Mouse (Mus musculus) E14TG2a.4 (cell line): ENCODE data around the gene Cnmd.

ENCODE experiments used
- H3K27me3 ChIP-seq: 2 replicates; pipeline ENCODE4 v1.6.1; 2014; ENCODE audit warnings: low read length, control low read depth; ENCODE audit not compliant: insufficient read depth
- H3K36me3 ChIP-seq: 2 replicates; pipeline ENCODE4 v1.6.1; 2014; ENCODE audit warnings: low read length, control low read depth; ENCODE audit not compliant: insufficient read depth
- H3K4me1 ChIP-seq: replicated peaks from 2 replicates; pipeline ENCODE4 v1.6.1; 2014; ENCODE audit warnings: low read depth, low read length, control low read depth
- H3K4me3 ChIP-seq: replicated peaks from 2 replicates; pipeline ENCODE4 v1.5.1; 2014; ENCODE audit warnings: mild to moderate bottlenecking, low read length
- H3K9me3 ChIP-seq: 2 replicates; pipeline ENCODE4 v1.6.1; 2014; ENCODE audit warnings: low read length, control low read depth
- CTCF ChIP-seq: conservative IDR thresholded peaks from 2 replicates; pipeline ENCODE4 v1.5.1; 2014; ENCODE audit warnings: low read length
- NANOG ChIP-seq: IDR thresholded peaks from 2 replicates; pipeline ENCODE4 v1.6.1; 2014; ENCODE audit warnings: borderline replicate concordance, low read length, mixed read lengths
- POU5F1 ChIP-seq: IDR thresholded peaks from 2 replicates; pipeline ENCODE4 v1.6.1; 2014; ENCODE audit warnings: low read length, borderline replicate concordance

The Cnmd gene

DNA sequence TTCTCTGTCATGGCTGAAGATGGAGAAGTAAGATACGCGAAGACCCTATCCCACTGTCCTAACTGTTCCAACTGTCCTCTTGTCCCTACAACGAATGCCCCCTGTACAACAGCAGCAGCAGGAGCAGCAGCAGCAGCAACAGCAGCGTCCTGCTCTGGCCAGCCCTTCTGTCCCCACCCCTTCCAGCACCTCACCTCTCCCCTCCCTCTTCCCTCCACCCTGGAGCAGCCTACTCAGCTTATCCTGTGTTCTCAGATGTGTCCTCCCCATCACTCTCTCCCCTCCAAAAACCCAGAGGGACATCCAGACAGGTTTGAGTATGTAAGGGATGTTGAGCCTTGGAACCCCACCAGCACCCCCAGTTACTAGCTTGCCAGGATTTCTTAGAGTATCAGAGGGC is at the start of gene Cnmd:
Gene Cnmd, minus strand, starts transcription at position 170 of the 400 bp plus-strand sequence.
- H3K4me1 ChIP-seq: peaks cover 8% of the 10 kb centered on the region
- no peaks in the 10 kb centered on the region for H3K9me3 ChIP-seq
- peaks cover 43% of the 10 kb centered on the region for H3K27me3 ChIP-seq
- no peaks in the 10 kb centered on the region for H3K36me3 ChIP-seq
- TF ChIP-seq NANOG (no peak), POU5F1 (no peak), CTCF (no peak)
- peak within 1 kb of the TSS; percentile 71 for H3K4me3 ChIP-seq

DNA sequence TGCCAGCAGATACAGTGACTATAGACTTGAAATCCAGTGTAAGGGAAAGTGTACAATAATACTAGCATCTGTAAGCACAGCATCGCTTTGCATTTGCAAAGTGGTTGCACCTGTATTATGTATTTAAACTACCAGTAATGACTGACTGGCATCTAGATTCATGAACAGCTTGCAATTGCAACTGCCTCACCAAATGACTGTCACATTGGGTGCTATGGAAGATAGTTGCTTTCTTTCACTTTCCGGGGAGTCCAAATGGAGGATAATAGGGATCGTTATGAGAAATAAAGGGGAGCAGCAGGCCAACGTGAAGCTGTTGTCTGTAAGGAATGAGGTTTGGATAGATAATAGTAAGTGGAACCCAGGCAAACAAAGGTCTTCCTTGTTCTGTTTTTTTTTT is 49.3 kb upstream of the Cnmd start:
- Histone ChIP-seq H3K4me1 (no peaks in the 10 kb centered on the region), H3K4me3 (no peak overlapping the region), H3K9me3 (peaks cover 14% of the 10 kb centered on the region), H3K36me3 (no peaks in the 10 kb centered on the region), H3K27me3 (peaks cover 13% of the 10 kb centered on the region)
- no peak for TF ChIP-seq CTCF
- TF ChIP-seq POU5F1: no peak
- no peak for TF ChIP-seq NANOG

DNA sequence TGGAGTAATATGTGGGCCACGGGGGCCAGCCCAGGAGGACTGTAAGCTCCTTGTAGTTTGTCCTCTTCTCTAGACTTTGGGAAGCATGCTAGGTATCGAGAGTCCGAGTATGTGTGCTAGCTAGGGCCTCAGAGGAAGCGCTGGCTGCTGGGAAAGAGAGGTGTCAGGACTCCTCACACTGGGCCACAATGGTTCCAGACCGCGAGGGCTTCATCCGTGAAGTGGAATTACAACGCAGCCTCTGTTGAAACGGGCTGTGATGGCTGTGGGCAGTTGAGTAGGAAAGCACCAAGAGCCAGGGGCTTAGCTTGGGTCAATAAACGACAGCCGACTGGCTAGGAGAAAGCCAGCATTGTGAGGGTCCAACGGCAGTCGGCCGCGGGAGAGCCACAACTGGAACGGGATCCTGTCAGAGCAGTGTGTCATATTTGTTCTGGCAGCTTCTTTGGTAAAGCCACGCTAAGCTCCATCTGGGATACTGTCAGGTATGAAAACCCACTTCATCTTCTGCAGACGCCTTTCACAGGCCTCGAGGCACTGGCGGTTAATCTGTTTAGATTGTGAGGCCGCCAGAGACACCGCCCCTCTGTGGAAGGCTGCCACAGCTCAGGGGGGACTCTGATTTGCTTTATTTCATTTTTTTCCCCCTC is 41.7 kb upstream of the Cnmd start:
- H3K4me1 ChIP-seq: no peaks in the 10 kb centered on the region; the same call in 1 of the 2 replicates
- TF ChIP-seq CTCF (no peak), NANOG (no peak), POU5F1 (no peak)
- no peaks in the 10 kb centered on the region for H3K9me3 ChIP-seq
- H3K36me3 ChIP-seq: no peaks in the 10 kb centered on the region
- peaks cover 8% of the 10 kb centered on the region; the same call in 1 of the 2 replicates for H3K27me3 ChIP-seq
- H3K4me3 ChIP-seq: no peak overlapping the region

DNA sequence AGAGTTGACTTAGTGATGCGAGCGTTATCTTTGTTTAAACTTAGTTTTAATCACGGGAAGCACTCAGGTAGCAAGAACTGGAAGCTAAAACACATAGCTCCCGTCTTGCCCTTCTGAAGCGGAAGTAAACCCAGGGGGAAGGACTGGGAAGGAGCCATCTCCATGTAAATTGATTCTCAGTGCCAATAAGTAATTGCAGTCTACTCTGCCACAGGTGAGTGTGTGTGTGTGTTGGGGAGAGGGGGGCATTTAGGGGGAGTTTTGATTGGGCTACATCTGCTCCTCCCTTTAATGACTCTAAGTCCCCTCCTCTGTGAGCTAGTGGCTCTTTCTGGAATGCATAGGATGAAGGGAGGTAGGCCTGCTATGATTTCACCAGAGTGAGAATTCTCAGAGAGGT is 39.6 kb upstream of the Cnmd start:
- TF ChIP-seq NANOG (no peak), POU5F1 (no peak), CTCF (no peak)
- no peaks in the 10 kb centered on the region for H3K36me3 ChIP-seq
- peaks cover 8% of the 10 kb centered on the region; the same call in 1 of the 2 replicates for H3K27me3 ChIP-seq

DNA sequence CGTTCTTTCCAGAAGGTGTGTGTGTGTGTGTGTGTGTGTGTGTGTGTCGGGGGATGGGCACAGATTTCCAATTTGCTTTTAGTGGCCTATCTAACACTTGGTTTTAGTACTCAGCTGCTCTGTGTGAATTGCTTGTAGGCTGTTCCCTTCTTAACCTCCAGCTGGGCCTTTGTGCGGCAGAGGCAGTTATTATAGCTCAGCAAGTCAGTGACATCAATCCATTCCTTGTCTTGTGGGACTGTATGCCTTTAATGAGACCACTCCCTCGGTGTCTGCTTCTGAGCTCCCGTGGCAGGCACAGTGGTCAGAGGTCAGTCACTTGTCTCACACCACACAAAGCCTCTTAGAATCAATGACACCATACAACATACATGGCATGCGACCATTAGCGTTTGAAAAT is 39.1 kb upstream of the Cnmd start:
- H3K27me3 ChIP-seq: peaks cover 8% of the 10 kb centered on the region; the same call in 1 of the 2 replicates
- no peaks in the 10 kb centered on the region; the same call in 1 of the 2 replicates for H3K4me1 ChIP-seq
- no peaks in the 10 kb centered on the region for H3K36me3 ChIP-seq
- no peak overlapping the region for H3K4me3 ChIP-seq
- no peaks in the 10 kb centered on the region for H3K9me3 ChIP-seq
- TF ChIP-seq POU5F1: no peak
- TF ChIP-seq CTCF: no peak
- TF ChIP-seq NANOG: no peak

More for the DNA sequence above, 39.6 kb upstream of the Cnmd start:
- H3K4me1 ChIP-seq: no peaks in the 10 kb centered on the region; the same call in 1 of the 2 replicates
- no peaks in the 10 kb centered on the region for H3K9me3 ChIP-seq
- H3K4me3 ChIP-seq: no peak overlapping the region

DNA sequence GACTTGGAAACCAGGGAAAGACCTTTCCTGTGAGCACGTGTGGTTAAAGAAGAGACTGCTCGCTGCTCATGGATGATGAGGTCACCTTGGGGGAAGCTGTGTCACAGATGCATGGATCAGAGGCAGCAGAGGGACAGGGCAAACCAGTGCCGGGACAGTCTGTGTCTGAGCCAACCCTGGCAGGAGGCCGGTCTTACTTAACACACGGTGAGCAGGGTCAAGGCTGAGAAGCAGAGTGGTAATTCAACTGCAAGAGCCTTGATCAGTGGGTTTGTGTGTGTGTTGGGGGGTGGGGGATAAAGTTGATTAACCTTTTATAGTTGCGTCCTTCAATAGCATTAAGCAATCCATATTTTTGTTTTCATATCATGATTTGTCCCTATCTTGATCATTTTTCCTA is 37.4 kb upstream of the Cnmd start:
- TF ChIP-seq POU5F1 (no peak), NANOG (no peak), CTCF (no peak)
- no peaks in the 10 kb centered on the region for H3K36me3 ChIP-seq
- peaks cover 8% of the 10 kb centered on the region; the same call in 1 of the 2 replicates for H3K27me3 ChIP-seq
- no peak overlapping the region for H3K4me3 ChIP-seq
- no peaks in the 10 kb centered on the region for H3K9me3 ChIP-seq
- H3K4me1 ChIP-seq: no peaks in the 10 kb centered on the region; the same call in 1 of the 2 replicates

DNA sequence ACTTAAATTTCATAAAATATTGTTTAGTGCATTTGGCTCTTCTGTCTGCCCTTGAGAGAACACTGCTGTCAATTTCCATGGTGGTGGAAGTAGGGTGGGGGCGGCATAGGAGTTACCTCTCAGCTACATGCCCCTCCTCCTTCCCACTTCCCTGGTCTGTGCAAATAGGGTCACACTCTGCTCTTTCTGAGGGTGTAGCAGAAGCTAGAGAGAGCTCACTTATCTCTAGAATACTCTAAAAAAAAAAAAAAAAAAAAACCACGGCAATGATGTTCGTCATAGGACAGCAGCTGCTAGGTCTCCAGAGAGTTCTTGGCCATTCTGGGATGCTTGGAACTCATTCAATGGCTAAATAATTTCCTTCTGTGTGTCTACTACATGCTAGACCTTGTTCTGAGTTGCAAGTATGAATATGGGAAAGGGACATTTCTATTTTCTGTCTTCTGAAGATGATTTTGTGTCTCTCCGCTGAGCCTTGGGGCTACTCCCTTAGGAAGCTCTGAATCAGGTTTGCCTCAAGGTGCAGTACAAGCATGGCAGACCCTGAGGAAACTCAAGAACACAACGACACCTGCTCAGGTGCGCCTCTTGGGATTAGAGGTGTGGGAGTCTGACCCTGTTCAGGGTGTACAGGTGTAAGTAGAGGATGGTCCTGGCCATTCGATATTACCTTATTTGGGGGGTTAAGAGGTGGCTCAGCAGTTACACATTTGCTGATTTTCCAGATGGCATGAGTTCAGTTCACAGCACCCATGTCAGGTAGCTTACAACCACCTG is 28.3 kb upstream of the Cnmd start:
- H3K4me3 ChIP-seq: no peak overlapping the region
- no peaks in the 10 kb centered on the region for H3K36me3 ChIP-seq
- no peaks in the 10 kb centered on the region for H3K9me3 ChIP-seq
- no peaks in the 10 kb centered on the region for H3K4me1 ChIP-seq
- TF ChIP-seq POU5F1: no peak
- no peak for TF ChIP-seq NANOG
- no peak for TF ChIP-seq CTCF
- H3K27me3 ChIP-seq: peaks cover 4% of the 10 kb centered on the region; the same call in 1 of the 2 replicates

DNA sequence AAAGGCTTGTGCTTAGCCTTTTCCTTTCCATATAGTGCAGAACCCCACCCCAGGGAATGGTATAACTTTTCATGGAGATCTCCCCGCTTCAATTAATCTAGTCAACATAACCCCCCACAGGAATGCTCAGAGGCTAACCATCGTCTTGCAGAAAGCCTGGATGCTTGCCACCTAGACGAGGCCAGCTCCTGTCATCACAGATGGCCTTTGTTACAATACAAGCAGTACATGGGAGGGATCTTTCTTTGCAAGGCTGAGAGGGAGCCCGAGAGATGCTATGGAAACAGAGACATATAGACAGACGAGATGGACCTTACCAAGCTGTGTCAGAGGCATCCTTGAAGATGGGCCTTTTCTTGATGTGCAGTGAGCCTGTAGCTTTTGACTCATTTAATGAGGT is 18.7 kb upstream of the Cnmd start:
- TF ChIP-seq POU5F1 (no peak), CTCF (no peak), NANOG (no peak)
- H3K4me3 ChIP-seq: no peak overlapping the region
- 0 out of 2 replicates have a peak, but pooled peaks cover 3% of the 10 kb centered on the region for H3K27me3 ChIP-seq
- no peaks in the 10 kb centered on the region for H3K9me3 ChIP-seq
- H3K4me1 ChIP-seq: peaks cover 30% of the 10 kb centered on the region
- H3K36me3 ChIP-seq: no peaks in the 10 kb centered on the region
